Mouse (Mus musculus) heart, adult 2 months (tissue): ENCODE measurements at regions not wholly inside any gene's neighbourhood (a gene's known extent, or its start where the extent isn't known, plus 50 kb on each side); places are given as distances from the start of the nearest gene placed in this dataset.

ENCODE experiments used
- DNase-seq, 2 experiments: peaks; one replicate each; pipeline ENCODE4 v3.0.0; 2021
- H3K27ac ChIP-seq: fragments of 200-600 bp; 2 replicates; pipeline ENCODE4 v1.8.1; 2022
- H3K27me3 ChIP-seq: fragments of 200-500 bp; 2 replicates; pipeline ENCODE4 v1.6.1; 2012; ENCODE audit warnings: mild to moderate bottlenecking, low read length, inconsistent platforms, mixed read lengths; ENCODE audit not compliant: control insufficient read depth, insufficient read depth
- H3K36me3 ChIP-seq: fragments of 200-500 bp; 2 replicates; pipeline ENCODE4 v1.6.1; 2012; ENCODE audit warnings: low read length, inconsistent platforms; ENCODE audit not compliant: control insufficient read depth, insufficient read depth
- H3K4me1 ChIP-seq: fragments of 200-500 bp; 2 replicates; pipeline ENCODE4 v1.6.1; 2011; ENCODE audit warnings: low read length; ENCODE audit not compliant: control insufficient read depth, insufficient read depth
- H3K4me3 ChIP-seq: fragments of 200-600 bp; 2 replicates; pipeline ENCODE4 v1.8.1; 2022
- H3K79me2 ChIP-seq: fragments of 200-500 bp; replicated peaks from 2 replicates; pipeline ENCODE4 v1.6.1; 2012; ENCODE audit warnings: mild to moderate bottlenecking, inconsistent platforms, low read length, moderate library complexity, mixed read lengths; ENCODE audit not compliant: control insufficient read depth, insufficient read depth
- H3K9ac ChIP-seq: fragments of 200-500 bp; 2 replicates; pipeline ENCODE4 v1.6.1; 2012; ENCODE audit warnings: low read depth, mild to moderate bottlenecking, control low read depth, inconsistent platforms, low read length, mixed read lengths
- CTCF ChIP-seq: fragments of 200-600 bp; IDR thresholded peaks from 2 replicates; pipeline ENCODE4 v1.8.1; 2022; ENCODE audit warnings: antibody characterized with exemption, mild to moderate bottlenecking, moderate library complexity
- EP300 ChIP-seq: fragments of 200-500 bp; IDR thresholded peaks from 2 replicates; pipeline ENCODE4 v1.6.1; 2011; ENCODE audit warnings: low read depth, low read length, control low read depth; ENCODE audit not compliant: insufficient read depth
- POLR2A ChIP-seq: fragments of 200-500 bp; IDR thresholded peaks from 2 replicates; pipeline ENCODE4 v1.6.1; 2011; ENCODE audit warnings: mild to moderate bottlenecking, low read depth, low read length, control low read depth; ENCODE audit not compliant: insufficient read depth
- WGBS: fragments of 180-500 bp; shearing (Covaris S2); methylation state at CpG from one replicate; pipeline ENCODE4 v1.1.7; 2018; 5-methylcytosine and 5-hydroxymethylcytosine counted together
- intact Hi-C: fragments of 180-260 bp; cut with DNase I; formaldehyde crosslinking; loops from one replicate; pipeline ENCODE4 v1.15.1; 2025
- microRNA-seq, 2 experiments: library from miRNA; unstranded; fragments of <30 nt; microRNA quantifications; one replicate each; pipeline ENCODE4 v1.2.0; 2021

DNA sequence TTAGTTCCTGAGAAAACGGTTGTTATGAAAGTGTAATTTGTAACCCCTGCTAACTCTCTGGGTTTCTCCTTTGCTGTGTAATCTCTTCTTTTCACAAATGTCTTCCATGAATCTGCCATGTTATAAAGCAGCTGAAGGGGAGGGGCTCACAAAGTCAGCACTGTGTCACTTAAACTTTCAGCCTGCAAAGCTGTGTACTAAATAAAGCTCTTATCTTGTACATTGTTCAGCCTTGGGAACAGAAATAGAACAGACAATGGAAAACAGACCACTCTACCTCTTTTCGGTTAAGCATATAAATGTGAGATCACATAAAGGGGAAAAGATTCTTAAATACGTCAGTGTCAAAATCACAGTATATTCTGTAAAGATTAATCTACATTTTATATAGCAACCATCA, 573.9 kb downstream of the Plxdc2 start:
- WGBS = 38% methylated on average over 3 of the region's 3 CpGs
- DNase-seq = no peak
- no peak for TF ChIP-seq EP300
- TF ChIP-seq CTCF = no peak
- intact Hi-C loops = no loop called here
- Histone ChIP-seq H3K9ac (no peak overlapping the region), H3K27ac (peak overlapping the region; percentile 40; the same call in 1 of the 2 replicates), H3K36me3 (peaks cover 2% of the 10 kb centered on the region), H3K79me2 (no peaks in the 10 kb centered on the region), H3K27me3 (no peaks in the 10 kb centered on the region), H3K4me1 (no peaks in the 10 kb centered on the region), H3K4me3 (no peak overlapping the region)

DNA sequence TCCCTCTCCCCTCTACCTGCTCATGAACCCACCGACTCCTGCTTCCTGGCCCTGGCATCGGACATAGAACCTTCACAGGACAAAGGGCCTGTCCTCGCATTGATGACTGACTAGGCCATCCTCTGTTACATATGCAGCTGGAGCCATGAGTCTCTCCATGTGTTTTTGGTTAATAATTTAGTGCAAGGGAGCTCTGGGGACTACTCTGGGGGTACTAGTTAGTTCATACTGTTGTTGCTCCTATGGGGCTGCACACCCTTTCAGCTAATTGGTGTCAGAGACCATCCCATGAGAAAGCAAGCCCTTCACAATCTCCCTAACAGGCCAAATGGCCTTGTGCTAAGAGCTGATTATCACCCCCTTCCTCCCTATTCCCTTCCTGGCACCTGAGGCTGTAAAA, 603.3 kb downstream of the Plxdc2 start:
- H3K9ac ChIP-seq = no peak overlapping the region
- no peak overlapping the region for H3K27ac ChIP-seq
- H3K27me3 ChIP-seq = no peaks in the 10 kb centered on the region
- DNase-seq = no peak
- H3K4me1 ChIP-seq = no peaks in the 10 kb centered on the region
- no peaks in the 10 kb centered on the region for H3K36me3 ChIP-seq
- no peak for TF ChIP-seq POLR2A
- TF ChIP-seq EP300 = no peak
- TF ChIP-seq CTCF = no peak
- H3K4me3 ChIP-seq = no peak overlapping the region
- intact Hi-C loops = no loop called here
- no peaks in the 10 kb centered on the region for H3K79me2 ChIP-seq
- WGBS = 79% methylated on average over 3 of the region's 3 CpGs

DNA sequence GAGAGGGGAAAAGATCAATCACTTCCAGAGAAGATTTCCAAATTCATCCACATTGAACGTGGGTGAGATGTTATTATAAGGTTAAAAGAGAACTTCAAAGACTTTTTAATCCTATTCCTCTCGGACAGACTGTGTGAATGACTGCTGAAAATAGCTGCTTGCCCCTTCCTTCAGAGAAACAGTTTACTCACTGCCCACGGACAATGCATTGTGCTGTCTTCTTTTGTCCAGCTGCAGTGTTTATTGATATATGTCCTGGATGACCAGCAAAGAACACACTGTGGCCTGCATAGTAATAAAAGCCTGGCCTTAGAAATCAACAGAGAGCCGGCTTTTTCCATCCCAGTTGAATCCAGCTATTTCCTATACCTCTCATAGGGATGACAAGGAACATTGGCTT, 621.3 kb downstream of the Plxdc2 start:
- Histone ChIP-seq H3K36me3 (no peaks in the 10 kb centered on the region), H3K9ac (no peak overlapping the region), H3K27me3 (no peaks in the 10 kb centered on the region), H3K4me1 (no peaks in the 10 kb centered on the region), H3K79me2 (no peaks in the 10 kb centered on the region), H3K4me3 (no peak overlapping the region), H3K27ac (no peak overlapping the region)
- no peak for DNase-seq
- TF ChIP-seq EP300 = no peak
- TF ChIP-seq POLR2A = no peak
- TF ChIP-seq CTCF = no peak
- intact Hi-C loops = no loop called here
- WGBS = 32% methylated on average over 4 of the region's 4 CpGs

DNA sequence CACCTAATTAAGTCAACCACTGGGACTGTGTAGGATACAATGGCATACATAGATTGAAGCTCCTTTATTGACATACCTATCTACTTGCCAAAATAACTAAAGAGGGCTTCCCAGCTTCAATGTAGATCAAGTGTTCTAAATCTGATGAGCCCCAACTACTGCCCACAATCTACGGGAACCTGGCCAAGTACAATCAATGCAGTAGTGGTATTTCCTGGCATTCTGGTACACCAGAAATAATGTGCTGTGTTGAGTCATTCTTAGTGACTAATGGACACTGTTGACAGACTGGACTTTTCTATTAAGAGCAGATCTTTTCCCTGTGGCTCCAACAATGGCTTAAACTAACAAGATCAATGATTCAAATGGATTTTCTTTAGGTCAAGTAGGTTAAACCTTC, 626.7 kb downstream of the Plxdc2 start:
- intact Hi-C loops = no loop called here
- 33% methylated on average over 1 of the region's 1 CpGs for WGBS

DNA sequence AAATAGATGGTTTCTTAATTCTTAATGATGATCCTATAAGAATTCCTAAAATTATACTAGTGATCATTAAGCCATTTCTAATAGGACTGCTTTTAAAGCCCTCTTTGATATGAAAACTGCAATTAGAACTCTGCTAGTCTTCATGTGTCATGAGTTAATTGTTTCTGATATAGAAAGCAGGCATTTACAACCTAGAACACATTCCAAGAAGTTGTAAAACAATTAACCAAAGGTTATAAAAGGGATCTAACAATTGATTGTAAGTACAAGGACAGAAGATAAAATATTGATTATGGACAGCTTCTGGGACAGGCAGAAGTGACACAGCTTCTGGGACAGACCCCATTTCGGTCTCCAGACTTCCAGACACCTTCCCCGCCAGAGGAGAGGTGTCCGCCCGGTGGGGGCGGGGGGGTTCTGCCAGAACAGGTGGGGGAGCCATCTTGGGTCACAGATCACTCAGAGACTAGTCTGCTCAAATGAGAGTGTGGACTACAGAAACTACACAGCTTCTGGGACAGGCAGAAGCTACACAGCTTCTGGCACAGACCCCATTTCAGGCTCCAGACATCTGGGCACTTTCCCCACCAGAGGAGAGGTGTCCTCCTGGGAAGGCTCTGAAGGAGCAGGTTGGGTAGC, 627.6 kb downstream of the Plxdc2 start:
- Histone ChIP-seq H3K27me3 (no peaks in the 10 kb centered on the region), H3K4me1 (no peaks in the 10 kb centered on the region), H3K36me3 (no peaks in the 10 kb centered on the region), H3K4me3 (no peak overlapping the region), H3K9ac (no peak overlapping the region), H3K79me2 (no peaks in the 10 kb centered on the region), H3K27ac (no peak overlapping the region)
- 90% methylated on average over 5 of the region's 5 CpGs for WGBS
- no peak for DNase-seq
- TF ChIP-seq POLR2A = no peak
- no peak for TF ChIP-seq EP300
- no peak for TF ChIP-seq CTCF
- intact Hi-C loops = no loop called here

More for the DNA sequence above, 626.7 kb downstream of the Plxdc2 start:
- Histone ChIP-seq H3K4me1 (no peaks in the 10 kb centered on the region), H3K4me3 (no peak overlapping the region), H3K27ac (no peak overlapping the region), H3K9ac (no peak overlapping the region), H3K79me2 (no peaks in the 10 kb centered on the region), H3K27me3 (no peaks in the 10 kb centered on the region), H3K36me3 (no peaks in the 10 kb centered on the region)
- TF ChIP-seq CTCF = no peak
- no peak for TF ChIP-seq EP300
- TF ChIP-seq POLR2A = no peak
- DNase-seq = no peak

Small RNA genes in the stretch of these regions (microRNA-seq; reads per million reads assigned to microRNA genes)
- 0 reads per million in 2 experiments for gene Gm24933
